Mouse (Mus musculus): ENCODE measurements around the gene Sfrp2.

DNA sequence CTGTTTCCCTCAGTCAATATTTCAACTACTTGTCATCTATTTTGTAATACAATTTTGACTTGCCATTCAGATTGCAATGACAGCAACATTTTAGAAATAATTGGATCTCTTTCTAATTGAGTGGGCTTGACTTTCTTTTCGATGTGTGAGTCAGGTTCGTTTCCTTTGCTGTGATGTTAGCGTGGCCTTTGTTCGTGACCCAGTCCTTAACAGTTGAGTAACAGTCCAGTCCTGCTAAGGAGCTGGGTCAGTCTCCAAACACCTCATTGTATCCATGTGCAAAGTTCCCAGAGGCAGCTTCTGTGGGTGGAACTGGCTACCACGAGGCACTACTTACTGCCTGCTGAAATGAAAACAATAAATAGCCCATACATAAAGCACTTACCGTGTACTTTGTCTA lies 10.5 kb upstream of the Sfrp2 start:
- TF ChIP-seq CTCF (IDR thresholded peaks at IDR 0.05; ENCODE audit: low read depth, low read length) = no peak
- TF ChIP-seq POLR2A (IDR thresholded peaks at IDR 0.05; ENCODE audit: borderline replicate concordance, low read depth, low read length) = no peak

Measured in bone marrow macrophage, adult 2 months (primary cell).